Mouse (Mus musculus) midbrain, embryonic 15.5 days (tissue): ENCODE results near the gene Ly9. TPM values are rescaled to one million over a fixed set of nuclear protein-coding genes. Genes with fewer than 3 reads are reported as not detected.

ENCODE experiments used
- ATAC-seq: fragments of 200-750 bp; cut with Nextera tagmentation; replicated peaks from 2 replicates; pipeline ENCODE4 v1.8.0; 2017; ENCODE audit warnings: moderate TSS enrichment
- H3K27ac ChIP-seq: fragments of 300-500 bp; sonication (generic); 2 replicates; pipeline ENCODE4 v1.5.1; 2015; ENCODE audit warnings: mild to moderate bottlenecking, inconsistent platforms
- H3K27me3 ChIP-seq: fragments of 300-500 bp; sonication (generic); replicated peaks from 2 replicates; pipeline ENCODE4 v1.6.1; 2015; ENCODE audit warnings: inconsistent platforms
- H3K36me3 ChIP-seq: fragments of 300-500 bp; sonication (generic); replicated peaks from 2 replicates; pipeline ENCODE4 v1.6.1; 2015; ENCODE audit warnings: inconsistent platforms
- H3K4me1 ChIP-seq: fragments of 300-500 bp; sonication (generic); 2 replicates; pipeline ENCODE4 v1.6.1; 2015; ENCODE audit warnings: inconsistent platforms
- H3K4me2 ChIP-seq: fragments of 300-500 bp; sonication (generic); 2 replicates; pipeline ENCODE4 v1.6.1; 2015; ENCODE audit warnings: inconsistent platforms, mild to moderate bottlenecking, moderate library complexity
- H3K4me3 ChIP-seq: fragments of 300-500 bp; sonication (generic); 2 replicates; pipeline ENCODE4 v1.5.1; 2015; ENCODE audit warnings: mild to moderate bottlenecking, inconsistent platforms
- H3K9ac ChIP-seq: fragments of 300-500 bp; sonication (generic); 2 replicates; pipeline ENCODE4 v1.6.1; 2015; ENCODE audit warnings: mild to moderate bottlenecking, inconsistent platforms
- H3K9me3 ChIP-seq: fragments of 300-500 bp; sonication (generic); 2 replicates; pipeline ENCODE4 v1.6.1; 2016; ENCODE audit warnings: inconsistent platforms
- WGBS: fragments of 180-500 bp; shearing (Covaris S2); methylation state at CpG from one replicate; pipeline ENCODE4 v1.1.7; 2015; ENCODE audit warnings: mixed read lengths; 5-methylcytosine and 5-hydroxymethylcytosine counted together
- polyA plus RNA-seq: library from polyadenylated mRNA; unstranded; fragments of >200 nt; fragmentation: Nextera tagmentation; extraction: Ambion mirVana; gene quantifications from 2 replicates; pipeline ENCODE4 v1.2.1, GENCODE M21; 2015

Ly9 gene
- polyA plus RNA-seq, 1 experiment from 2014 or later, result 0.06 TPM

DNA sequence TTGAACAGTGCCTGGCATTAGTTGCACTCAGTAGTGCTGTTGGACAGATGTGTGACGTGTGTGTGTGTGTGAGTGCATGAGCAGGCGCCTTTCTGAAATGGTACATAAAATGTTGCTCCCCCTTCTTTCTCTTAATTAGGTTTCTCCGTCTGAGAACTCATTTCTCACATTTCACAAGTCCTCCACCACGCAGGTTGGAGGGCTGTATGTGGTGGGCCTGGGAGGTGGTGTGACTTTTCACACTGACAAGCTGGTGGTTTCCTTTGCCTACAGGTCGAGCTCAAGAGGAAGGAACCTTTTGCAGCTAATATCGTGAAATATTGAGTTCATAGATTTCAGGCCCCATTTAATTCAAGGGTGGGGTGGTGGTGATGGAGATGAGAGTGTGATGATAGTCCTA lies 22.0 kb upstream of the Ly9 start:
- no peaks in the 10 kb centered on the region for H3K9me3 ChIP-seq
- ATAC-seq, result no peak
- 83% methylated on average over 6 of the region's 6 CpGs for WGBS
- no peak overlapping the region for H3K27ac ChIP-seq
- no peaks in the 10 kb centered on the region for H3K27me3 ChIP-seq
- no peak overlapping the region for H3K4me3 ChIP-seq
- H3K4me2 ChIP-seq, result no peak overlapping the region
- no peaks in the 10 kb centered on the region for H3K36me3 ChIP-seq
- no peaks in the 10 kb centered on the region for H3K4me1 ChIP-seq
- H3K9ac ChIP-seq, result no peak overlapping the region

DNA sequence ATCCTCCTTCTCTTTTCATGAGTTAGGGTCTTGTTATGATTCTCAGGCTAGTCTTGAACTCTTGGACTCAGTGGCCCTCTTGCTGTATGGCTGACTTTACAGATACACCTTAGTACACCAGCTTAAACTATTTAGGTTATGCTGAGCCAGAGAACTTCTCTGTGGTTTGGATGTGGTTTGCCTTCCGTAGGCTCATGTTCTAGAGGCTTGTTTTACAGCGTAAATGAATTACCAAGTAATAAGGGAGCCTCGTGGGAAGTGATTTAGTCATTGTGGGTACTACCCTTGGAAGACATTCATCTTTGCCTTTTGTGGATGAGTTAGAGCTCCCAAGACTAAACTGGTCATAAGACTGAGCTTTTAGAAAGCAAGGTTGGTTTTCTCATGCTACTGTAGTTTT lies 20.6 kb upstream of the Ly9 start:
- no peaks in the 10 kb centered on the region for H3K4me1 ChIP-seq
- H3K36me3 ChIP-seq, result no peaks in the 10 kb centered on the region
- H3K27me3 ChIP-seq, result no peaks in the 10 kb centered on the region
- no peak overlapping the region for H3K27ac ChIP-seq
- WGBS, result 88% methylated on average over 3 of the region's 3 CpGs
- no peak overlapping the region for H3K4me3 ChIP-seq
- H3K9me3 ChIP-seq, result no peaks in the 10 kb centered on the region
- no peak for ATAC-seq
- no peak overlapping the region for H3K9ac ChIP-seq
- H3K4me2 ChIP-seq, result no peak overlapping the region

DNA sequence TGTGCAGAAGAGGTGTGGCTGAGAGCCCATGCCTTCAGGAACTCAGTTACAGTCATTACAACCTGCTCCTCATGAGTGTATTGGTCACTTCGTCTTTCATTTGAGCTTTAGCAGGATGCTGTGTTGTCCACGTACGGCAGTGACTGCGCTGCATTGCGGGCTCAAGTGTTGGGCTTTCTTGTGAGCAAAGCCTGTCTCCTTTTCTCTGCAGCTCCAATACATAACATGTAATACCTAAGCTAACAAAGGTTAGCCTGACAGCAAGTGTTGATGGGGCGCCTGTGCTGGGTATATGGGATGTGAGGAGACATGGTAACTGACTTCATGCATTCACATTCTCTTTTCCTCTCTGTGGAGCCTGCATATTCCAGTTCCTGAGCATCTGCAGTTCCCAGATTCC lies 12.9 kb upstream of the Ly9 start:
- Histone ChIP-seq H3K4me2 (no peak overlapping the region), H3K4me3 (no peak overlapping the region), H3K9me3 (no peaks in the 10 kb centered on the region), H3K4me1 (no peaks in the 10 kb centered on the region), H3K27me3 (no peaks in the 10 kb centered on the region), H3K27ac (no peak overlapping the region), H3K36me3 (no peaks in the 10 kb centered on the region), H3K9ac (no peak overlapping the region)
- WGBS, result 92% methylated on average over 6 of the region's 6 CpGs
- ATAC-seq, result no peak

DNA sequence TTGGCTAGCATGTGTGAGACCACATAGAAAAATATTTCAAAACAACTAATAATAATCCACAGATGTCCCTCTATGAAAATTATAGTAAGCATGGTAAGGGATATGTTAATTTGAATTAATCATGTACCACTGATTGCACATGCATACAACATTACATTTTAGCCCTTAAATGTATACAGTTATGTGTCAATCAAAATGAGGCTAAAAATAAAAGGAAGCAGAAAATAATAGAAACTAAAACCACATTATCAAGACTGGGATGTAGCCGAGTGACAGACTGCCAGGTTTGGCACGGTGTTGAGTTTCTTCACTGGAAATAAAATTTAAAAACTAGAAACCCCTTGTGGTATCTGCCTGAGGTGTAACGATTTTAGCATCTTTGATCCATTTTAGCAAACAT lies 12.4 kb upstream of the Ly9 start:
- H3K36me3 ChIP-seq, result no peaks in the 10 kb centered on the region
- no peak overlapping the region for H3K4me3 ChIP-seq
- H3K9ac ChIP-seq, result no peak overlapping the region
- no peak overlapping the region for H3K4me2 ChIP-seq
- no peaks in the 10 kb centered on the region for H3K4me1 ChIP-seq
- H3K9me3 ChIP-seq, result no peaks in the 10 kb centered on the region
- 91% methylated on average over 3 of the region's 3 CpGs for WGBS
- no peak for ATAC-seq
- H3K27ac ChIP-seq, result no peak overlapping the region
- H3K27me3 ChIP-seq, result no peaks in the 10 kb centered on the region

DNA sequence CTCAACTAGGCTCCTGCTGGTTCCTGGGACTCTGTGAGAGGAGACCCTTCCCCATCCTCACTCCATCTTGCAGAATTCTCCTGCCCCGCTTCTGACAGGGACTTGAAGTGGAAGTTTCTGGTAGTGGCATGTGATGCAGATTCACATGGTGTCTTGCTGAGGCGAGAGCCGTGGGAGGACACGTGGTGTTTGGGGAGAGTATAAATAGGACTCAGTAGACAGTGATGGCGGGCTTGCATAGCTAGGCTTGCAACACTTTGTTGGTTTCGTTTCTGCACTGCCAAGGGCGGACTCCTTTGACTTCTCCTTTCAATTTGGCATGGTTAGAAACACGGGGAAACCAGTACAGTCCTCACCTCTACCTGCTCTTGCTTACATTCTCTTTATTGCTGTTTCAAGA lies 11.8 kb upstream of the Ly9 start:
- no peaks in the 10 kb centered on the region for H3K9me3 ChIP-seq
- H3K9ac ChIP-seq, result no peak overlapping the region
- H3K4me3 ChIP-seq, result no peak overlapping the region
- H3K27me3 ChIP-seq, result no peaks in the 10 kb centered on the region
- H3K27ac ChIP-seq, result no peak overlapping the region
- no peak for ATAC-seq
- no peaks in the 10 kb centered on the region for H3K36me3 ChIP-seq
- WGBS, result 91% methylated on average over 8 of the region's 8 CpGs
- H3K4me1 ChIP-seq, result no peaks in the 10 kb centered on the region
- no peak overlapping the region for H3K4me2 ChIP-seq

DNA sequence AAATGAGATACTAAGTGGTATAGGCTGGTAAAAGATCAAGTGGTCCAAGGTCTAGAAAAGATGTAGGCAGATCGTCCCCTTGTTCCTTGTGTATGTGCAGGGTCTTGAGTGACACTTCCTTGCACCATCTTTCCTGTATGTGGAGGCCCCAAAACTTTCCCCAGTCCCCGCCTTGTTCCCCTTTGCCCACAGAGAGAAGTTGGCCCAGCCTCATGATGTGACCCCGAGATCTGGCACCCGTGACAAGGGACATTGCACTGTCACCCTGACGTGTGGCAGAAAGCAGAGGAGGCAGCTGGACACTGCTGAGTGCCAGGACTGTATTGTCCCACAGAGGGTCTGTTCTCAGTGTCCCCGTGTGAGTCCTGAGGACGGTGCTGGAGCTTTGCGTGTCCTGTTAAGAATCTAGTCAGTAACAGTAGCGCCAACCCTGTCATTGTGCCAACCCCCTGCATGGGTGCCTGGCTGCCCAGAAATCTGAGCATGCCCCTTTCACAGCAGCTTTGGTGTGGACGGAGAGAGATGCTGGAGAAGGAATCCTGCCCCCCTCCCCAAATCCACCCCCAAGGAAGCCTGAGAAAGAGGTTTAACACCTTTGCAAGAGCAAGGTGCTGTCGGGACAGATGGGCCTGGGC lies 9.8 kb upstream of the Ly9 start:
- no peaks in the 10 kb centered on the region for H3K4me1 ChIP-seq
- H3K36me3 ChIP-seq, result no peaks in the 10 kb centered on the region
- no peaks in the 10 kb centered on the region for H3K9me3 ChIP-seq
- no peak overlapping the region for H3K9ac ChIP-seq
- H3K27ac ChIP-seq, result no peak overlapping the region
- 84% methylated on average over 11 of the region's 11 CpGs for WGBS
- no peaks in the 10 kb centered on the region for H3K27me3 ChIP-seq
- H3K4me2 ChIP-seq, result no peak overlapping the region
- no peak for ATAC-seq
- H3K4me3 ChIP-seq, result no peak overlapping the region

DNA sequence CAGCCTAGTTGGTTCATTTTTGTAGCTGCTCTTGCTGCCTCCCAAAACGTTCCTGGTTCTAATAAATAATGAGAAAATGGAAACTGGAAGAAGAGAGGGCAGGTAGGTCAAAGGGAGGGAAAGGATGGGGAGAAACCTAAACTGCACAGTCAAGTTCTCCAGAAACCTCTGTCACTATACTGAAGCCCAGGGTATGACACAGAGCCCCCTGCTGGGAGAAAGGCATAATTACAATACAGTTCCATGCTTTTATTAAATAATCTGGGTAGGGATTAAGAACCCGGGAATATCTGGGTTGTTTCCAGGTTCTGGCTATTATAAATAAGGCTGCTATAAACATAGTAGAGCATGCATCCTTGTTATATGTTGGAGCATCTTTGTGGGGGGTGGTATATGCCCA lies 6.8 kb upstream of the Ly9 start:
- H3K27me3 ChIP-seq, result no peaks in the 10 kb centered on the region
- no peak for ATAC-seq

DNA sequence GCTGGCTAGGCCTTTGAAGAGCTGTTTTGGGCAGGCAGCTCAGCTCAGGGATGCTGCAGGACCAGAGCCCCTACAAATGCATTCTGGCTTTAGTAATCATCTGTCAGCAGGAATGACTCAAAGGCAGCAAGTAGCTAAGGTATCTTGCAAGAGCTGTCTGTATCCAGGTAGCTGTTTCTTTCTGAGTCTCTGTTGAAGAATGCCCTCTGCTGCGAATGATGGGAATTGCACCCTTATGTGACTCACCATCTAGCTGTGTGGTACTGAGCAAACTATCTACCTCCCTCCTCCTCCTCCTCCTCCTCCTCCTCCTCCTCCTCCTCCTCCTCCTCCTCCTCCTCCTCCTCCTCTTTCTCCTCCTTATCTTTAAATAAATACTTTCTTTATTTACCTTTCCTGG lies 3.6 kb upstream of the Ly9 start:
- no peaks in the 10 kb centered on the region for H3K36me3 ChIP-seq
- no peak overlapping the region for H3K9ac ChIP-seq
- H3K27ac ChIP-seq, result no peak overlapping the region
- no peaks in the 10 kb centered on the region for H3K27me3 ChIP-seq
- no peak overlapping the region for H3K4me2 ChIP-seq
- no peak for ATAC-seq
- no peaks in the 10 kb centered on the region for H3K9me3 ChIP-seq
- H3K4me3 ChIP-seq, result no peak overlapping the region
- H3K4me1 ChIP-seq, result no peaks in the 10 kb centered on the region
- 55% methylated on average over 1 of the region's 1 CpGs for WGBS

More for the DNA sequence above, 6.8 kb upstream of the Ly9 start:
- Histone ChIP-seq H3K4me2 (no peak overlapping the region), H3K36me3 (no peaks in the 10 kb centered on the region), H3K9ac (no peak overlapping the region), H3K9me3 (no peaks in the 10 kb centered on the region), H3K4me3 (no peak overlapping the region), H3K27ac (no peak overlapping the region), H3K4me1 (no peaks in the 10 kb centered on the region)
- 40% methylated on average over 2 of the region's 2 CpGs for WGBS

DNA sequence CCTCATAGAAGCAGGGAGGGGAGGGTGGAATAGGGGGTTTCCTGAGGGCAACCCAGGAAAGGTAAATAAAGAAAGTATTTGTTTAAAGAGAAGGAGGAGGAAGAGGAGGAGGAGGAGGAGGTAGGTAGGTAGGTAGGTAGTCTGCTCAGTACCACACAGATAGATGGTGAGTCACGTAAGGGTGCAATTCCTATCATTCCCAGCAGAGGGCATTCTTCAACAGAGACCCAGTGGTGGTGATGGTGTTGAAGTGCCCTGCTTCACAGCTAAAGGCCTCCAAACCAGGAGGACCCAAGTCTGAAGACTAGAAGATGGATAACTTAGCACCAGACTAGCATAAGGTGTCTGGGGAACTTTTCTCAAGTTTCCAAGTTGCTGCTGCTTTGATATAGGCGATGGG lies 2.8 kb upstream of the Ly9 start:
- Histone ChIP-seq H3K9me3 (no peaks in the 10 kb centered on the region), H3K4me2 (no peak overlapping the region), H3K4me1 (no peaks in the 10 kb centered on the region), H3K9ac (no peak overlapping the region), H3K27ac (no peak overlapping the region), H3K36me3 (no peaks in the 10 kb centered on the region), H3K27me3 (no peaks in the 10 kb centered on the region), H3K4me3 (no peak overlapping the region)
- no peak for ATAC-seq
- 96% methylated on average over 2 of the region's 2 CpGs for WGBS

DNA sequence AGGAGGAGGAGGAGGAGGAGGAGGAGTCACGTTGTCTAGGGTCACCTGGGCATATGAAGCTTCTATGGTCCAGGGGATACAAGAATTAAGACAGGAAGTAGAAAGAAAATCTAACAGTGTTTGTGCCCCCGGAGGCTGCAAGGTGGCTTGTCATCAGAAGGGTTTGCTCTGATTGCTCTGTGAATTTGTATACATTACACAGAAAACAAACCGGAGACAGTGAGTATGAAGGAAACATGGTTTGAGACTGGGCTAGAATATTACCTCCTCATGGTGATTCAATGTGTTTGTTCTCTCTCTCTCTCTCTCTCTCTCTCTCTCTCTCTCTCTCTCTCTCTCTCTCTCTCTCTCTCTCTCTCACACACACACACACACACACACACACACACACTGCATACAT lies 554 bp downstream of the Ly9 start:
- no peaks in the 10 kb centered on the region for H3K9me3 ChIP-seq
- no peak overlapping the region for H3K27ac ChIP-seq
- no peak overlapping the region for H3K9ac ChIP-seq
- H3K4me1 ChIP-seq, result no peaks in the 10 kb centered on the region
- H3K4me2 ChIP-seq, result no peak overlapping the region
- no peak overlapping the region for H3K4me3 ChIP-seq
- ATAC-seq, result no peak
- 70% methylated on average over 3 of the region's 3 CpGs for WGBS
- no peaks in the 10 kb centered on the region for H3K27me3 ChIP-seq
- no peaks in the 10 kb centered on the region for H3K36me3 ChIP-seq

DNA sequence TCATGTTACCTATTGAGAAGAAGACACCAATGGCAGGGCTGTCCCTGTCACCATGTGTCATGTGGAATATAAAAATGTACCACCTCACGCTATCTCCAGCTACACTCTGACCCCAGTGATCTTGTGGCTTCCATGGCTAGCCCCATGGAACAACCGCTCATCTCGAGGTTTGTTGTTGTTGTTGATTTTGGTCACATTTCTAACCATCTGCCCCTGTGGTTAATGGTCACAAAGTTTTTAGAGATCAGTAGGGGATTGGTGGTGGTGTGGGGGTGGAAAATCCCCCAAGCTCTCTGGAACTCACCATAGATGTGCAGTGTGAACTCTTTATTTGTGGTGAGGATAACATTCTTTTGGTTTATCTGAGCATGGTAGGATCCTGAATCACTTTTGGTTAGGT lies 2.5 kb downstream of the Ly9 start:
- Histone ChIP-seq H3K27ac (no peak overlapping the region), H3K4me3 (no peak overlapping the region), H3K27me3 (no peaks in the 10 kb centered on the region), H3K4me1 (no peaks in the 10 kb centered on the region), H3K9ac (no peak overlapping the region), H3K36me3 (no peaks in the 10 kb centered on the region), H3K9me3 (no peaks in the 10 kb centered on the region), H3K4me2 (no peak overlapping the region)
- no peak for ATAC-seq
- 84% methylated on average over 3 of the region's 3 CpGs for WGBS

DNA sequence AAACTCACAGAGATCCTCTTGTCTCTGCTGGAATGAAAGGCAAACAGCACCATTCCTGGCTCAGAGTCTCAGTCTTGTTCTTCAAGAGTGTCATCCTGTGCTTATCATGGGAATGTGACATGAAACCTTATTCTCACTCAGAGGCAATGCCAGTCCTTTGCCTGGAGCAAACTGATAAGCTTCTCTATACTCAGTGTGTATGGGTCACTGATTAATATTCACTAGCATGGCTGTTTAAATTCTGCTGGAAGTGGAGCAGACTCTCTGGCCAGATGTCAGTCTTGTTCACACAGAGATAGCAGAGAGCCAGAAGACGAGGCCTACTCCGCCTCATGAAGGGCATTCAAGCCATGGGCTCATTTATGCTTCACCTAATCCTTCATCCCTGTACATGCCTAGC lies 22.6 kb downstream of the Ly9 start:
- Histone ChIP-seq H3K9me3 (no peaks in the 10 kb centered on the region), H3K9ac (no peak overlapping the region), H3K4me2 (no peak overlapping the region), H3K36me3 (no peaks in the 10 kb centered on the region), H3K27ac (no peak overlapping the region), H3K4me1 (no peaks in the 10 kb centered on the region), H3K4me3 (no peak overlapping the region), H3K27me3 (no peaks in the 10 kb centered on the region)
- 73% methylated on average over 2 of the region's 2 CpGs for WGBS
- no peak for ATAC-seq

DNA sequence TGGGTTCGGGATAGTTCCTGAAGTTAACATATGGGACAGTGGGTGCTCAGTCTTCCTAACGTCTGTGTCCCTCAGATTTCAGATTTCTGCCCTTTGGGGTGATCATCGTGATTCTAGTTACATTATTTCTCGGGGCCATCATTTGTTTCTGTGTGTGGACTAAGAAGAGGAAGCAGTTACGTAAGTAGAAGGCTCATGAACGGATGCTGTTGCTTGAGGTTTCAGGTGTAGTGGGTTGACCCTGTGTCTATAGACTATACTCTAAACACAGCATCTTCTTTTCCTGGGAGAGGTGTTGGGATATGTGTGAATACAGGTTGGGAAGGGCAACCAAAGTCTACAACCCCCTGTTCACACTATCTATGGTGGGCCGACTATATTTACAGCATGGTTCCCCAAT lies 30.0 kb downstream of the Ly9 start:
- ATAC-seq, result no peak
- no peak overlapping the region for H3K4me2 ChIP-seq
- WGBS, result 87% methylated on average over 7 of the region's 7 CpGs

More for the DNA sequence above, 30.0 kb downstream of the Ly9 start:
- Histone ChIP-seq H3K27me3 (no peaks in the 10 kb centered on the region), H3K4me3 (no peak overlapping the region), H3K27ac (no peak overlapping the region), H3K4me1 (no peaks in the 10 kb centered on the region), H3K9ac (no peak overlapping the region), H3K36me3 (no peaks in the 10 kb centered on the region), H3K9me3 (no peaks in the 10 kb centered on the region)
